Mouse (Mus musculus) neural tube, embryonic 15.5 days (tissue): ENCODE results near the gene Nos1. TPM values are rescaled to one million over a fixed set of nuclear protein-coding genes. Genes with fewer than 3 reads are reported as not detected.

ENCODE experiments used
- ATAC-seq: fragments of 200-750 bp; cut with Nextera tagmentation; 2 replicates; pipeline ENCODE4 v1.8.0; 2017; ENCODE audit warnings: mild to moderate bottlenecking, moderate TSS enrichment, moderate library complexity; ENCODE audit not compliant: low FRiP score
- H3K27ac ChIP-seq: fragments of 300-500 bp; sonication (generic); replicated peaks from 2 replicates; pipeline ENCODE4 v1.5.1; 2015; ENCODE audit warnings: mild to moderate bottlenecking, inconsistent platforms
- H3K27me3 ChIP-seq: fragments of 300-500 bp; sonication (generic); replicated peaks from 2 replicates; pipeline ENCODE4 v1.6.1; 2015; ENCODE audit warnings: inconsistent platforms
- H3K36me3 ChIP-seq: fragments of 300-500 bp; sonication (generic); 2 replicates; pipeline ENCODE4 v1.6.1; 2015; ENCODE audit warnings: inconsistent platforms
- H3K4me1 ChIP-seq: fragments of 300-500 bp; sonication (generic); 2 replicates; pipeline ENCODE4 v1.6.1; 2015; ENCODE audit warnings: inconsistent platforms
- H3K4me2 ChIP-seq: fragments of 300-500 bp; sonication (generic); 2 replicates; pipeline ENCODE4 v1.6.1; 2015; ENCODE audit warnings: inconsistent platforms, mild to moderate bottlenecking, moderate library complexity
- H3K4me3 ChIP-seq: fragments of 300-500 bp; sonication (generic); replicated peaks from 2 replicates; pipeline ENCODE4 v1.5.1; 2015; ENCODE audit warnings: mild to moderate bottlenecking, inconsistent platforms
- H3K9ac ChIP-seq: fragments of 300-500 bp; sonication (generic); replicated peaks from 2 replicates; pipeline ENCODE4 v1.6.1; 2015; ENCODE audit warnings: mild to moderate bottlenecking, inconsistent platforms
- H3K9me3 ChIP-seq: fragments of 300-500 bp; sonication (generic); replicated peaks from 2 replicates; pipeline ENCODE4 v1.6.1; 2016; ENCODE audit warnings: inconsistent platforms
- WGBS: fragments of 180-500 bp; shearing (Covaris S2); methylation state at CpG from one replicate; pipeline ENCODE4 v1.1.7; 2015; ENCODE audit warnings: mixed read lengths; 5-methylcytosine and 5-hydroxymethylcytosine counted together
- polyA plus RNA-seq: library from polyadenylated mRNA; unstranded; fragments of >200 nt; fragmentation: Nextera tagmentation; extraction: Ambion mirVana; gene quantifications from 2 replicates; pipeline ENCODE4 v1.2.1, GENCODE M21; 2015

Nos1 gene
- polyA plus RNA-seq, 1 experiment from 2014 or later, result 2.9 TPM

GRCm38 (mm10) chr5:117800849-117801248, 20.0 kb downstream of the Nos1 start:
- 67% methylated on average over 9 of the region's 9 CpGs for WGBS
- H3K36me3 ChIP-seq, result no peaks in the 10 kb centered on the region
- H3K9ac ChIP-seq, result no peak overlapping the region
- H3K9me3 ChIP-seq, result no peaks in the 10 kb centered on the region
- no peaks in the 10 kb centered on the region for H3K4me1 ChIP-seq
- H3K27ac ChIP-seq, result no peak overlapping the region
- H3K4me2 ChIP-seq, result no peak overlapping the region
- ATAC-seq, result no peak
- H3K4me3 ChIP-seq, result no peak overlapping the region
- no peaks in the 10 kb centered on the region for H3K27me3 ChIP-seq

DNA sequence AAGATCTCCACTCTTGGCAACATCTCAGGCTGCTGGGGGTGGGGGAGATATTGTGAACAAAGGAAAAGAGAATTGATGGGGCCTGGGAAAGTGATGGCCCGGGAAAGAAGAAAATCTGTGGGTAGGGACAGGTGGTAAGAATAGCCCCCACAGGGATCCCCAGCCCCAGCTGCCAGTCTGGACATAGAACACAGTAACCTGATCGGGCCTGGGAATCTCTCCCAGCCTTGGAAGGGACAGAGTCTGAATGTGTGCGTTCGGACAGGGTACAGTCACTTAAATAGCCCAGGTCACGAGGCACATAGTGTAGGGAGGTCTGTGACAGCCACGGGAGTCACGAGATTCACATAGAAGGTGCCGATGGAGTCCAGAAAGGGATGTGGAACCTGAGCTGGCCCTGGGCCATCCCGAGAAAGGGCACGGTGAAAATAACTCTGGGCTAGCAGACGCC, 21.3 kb downstream of the Nos1 start:
- Histone ChIP-seq H3K27me3 (no peaks in the 10 kb centered on the region), H3K4me2 (no peak overlapping the region), H3K9ac (no peak overlapping the region), H3K9me3 (no peaks in the 10 kb centered on the region), H3K36me3 (no peaks in the 10 kb centered on the region), H3K27ac (no peak overlapping the region), H3K4me1 (no peaks in the 10 kb centered on the region), H3K4me3 (no peak overlapping the region)
- no peak for ATAC-seq
- WGBS, result 75% methylated on average over 11 of the region's 11 CpGs

GRCm38 (mm10) chr5:117803551-117803950, 22.7 kb downstream of the Nos1 start:
- H3K27me3 ChIP-seq, result no peaks in the 10 kb centered on the region
- H3K4me3 ChIP-seq, result no peak overlapping the region
- ATAC-seq, result no peak
- no peak overlapping the region for H3K27ac ChIP-seq
- H3K4me1 ChIP-seq, result no peaks in the 10 kb centered on the region
- H3K4me2 ChIP-seq, result no peak overlapping the region
- no peak overlapping the region for H3K9ac ChIP-seq
- H3K36me3 ChIP-seq, result no peaks in the 10 kb centered on the region
- 77% methylated on average over 7 of the region's 7 CpGs for WGBS
- H3K9me3 ChIP-seq, result no peaks in the 10 kb centered on the region

GRCm38 (mm10) chr5:117810930-117811329, 30.1 kb downstream of the Nos1 start:
- Histone ChIP-seq H3K9ac (no peak overlapping the region), H3K9me3 (no peaks in the 10 kb centered on the region), H3K36me3 (no peaks in the 10 kb centered on the region), H3K4me2 (no peak overlapping the region), H3K4me3 (no peak overlapping the region), H3K4me1 (no peaks in the 10 kb centered on the region), H3K27me3 (no peaks in the 10 kb centered on the region), H3K27ac (no peak overlapping the region)
- WGBS, result 91% methylated on average over 7 of the region's 7 CpGs
- ATAC-seq, result no peak

DNA sequence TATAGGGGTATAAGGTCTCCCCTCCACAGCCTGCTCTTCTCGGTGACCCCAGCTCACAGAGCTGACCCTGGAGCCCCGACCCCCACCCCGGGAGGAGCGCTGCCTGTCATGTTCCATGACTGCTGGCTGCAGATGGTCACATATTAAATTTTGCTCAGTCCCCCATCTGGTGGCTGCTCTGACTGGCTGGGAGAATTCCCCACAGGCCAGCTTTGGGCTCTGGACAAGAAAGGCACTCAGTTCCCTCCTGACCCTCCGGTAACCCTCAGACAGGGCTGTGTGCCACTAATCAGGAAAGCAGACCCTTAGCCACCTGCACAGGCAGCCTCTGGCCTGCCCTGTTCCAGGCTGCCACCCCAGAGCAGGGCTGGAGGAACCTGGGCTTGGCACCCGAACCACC, 38.0 kb downstream of the Nos1 start:
- Histone ChIP-seq H3K27ac (no peak overlapping the region), H3K27me3 (no peaks in the 10 kb centered on the region), H3K9ac (no peak overlapping the region), H3K4me2 (no peak overlapping the region), H3K4me3 (no peak overlapping the region), H3K9me3 (no peaks in the 10 kb centered on the region), H3K4me1 (no peaks in the 10 kb centered on the region), H3K36me3 (no peaks in the 10 kb centered on the region)
- ATAC-seq, result no peak
- 58% methylated on average over 6 of the region's 6 CpGs for WGBS

GRCm38 (mm10) chr5:117820445-117820844, 39.6 kb downstream of the Nos1 start:
- WGBS, result 80% methylated on average over 7 of the region's 7 CpGs
- Histone ChIP-seq H3K9me3 (no peaks in the 10 kb centered on the region), H3K4me2 (no peak overlapping the region), H3K9ac (no peak overlapping the region), H3K27ac (no peak overlapping the region), H3K27me3 (no peaks in the 10 kb centered on the region), H3K36me3 (no peaks in the 10 kb centered on the region), H3K4me3 (no peak overlapping the region), H3K4me1 (no peaks in the 10 kb centered on the region)
- ATAC-seq, result no peak

DNA sequence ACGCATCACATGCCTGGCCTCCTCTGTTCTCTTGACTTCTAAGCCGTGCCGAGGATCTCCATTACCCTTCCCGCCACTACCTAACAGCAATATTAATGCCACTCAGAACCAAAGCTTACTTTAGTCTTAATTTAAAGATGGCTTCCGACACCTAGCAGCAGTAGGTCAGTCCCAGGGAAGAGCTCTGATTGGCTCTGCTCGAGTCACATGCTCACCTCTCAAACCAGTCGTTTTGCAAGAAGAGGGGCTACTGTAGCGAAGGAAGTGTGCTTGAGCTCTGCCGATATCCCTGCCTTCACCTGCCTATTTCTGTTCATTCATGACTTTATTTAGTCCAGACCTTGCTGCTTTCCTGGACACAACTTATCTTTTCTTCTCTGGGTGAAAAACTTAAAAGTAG, 43.0 kb downstream of the Nos1 start:
- 89% methylated on average over 9 of the region's 9 CpGs for WGBS
- Histone ChIP-seq H3K9me3 (no peaks in the 10 kb centered on the region), H3K4me2 (no peak overlapping the region), H3K4me3 (no peak overlapping the region), H3K27me3 (no peaks in the 10 kb centered on the region), H3K36me3 (no peaks in the 10 kb centered on the region), H3K9ac (no peak overlapping the region), H3K27ac (no peak overlapping the region), H3K4me1 (no peaks in the 10 kb centered on the region)
- ATAC-seq, result no peak

DNA sequence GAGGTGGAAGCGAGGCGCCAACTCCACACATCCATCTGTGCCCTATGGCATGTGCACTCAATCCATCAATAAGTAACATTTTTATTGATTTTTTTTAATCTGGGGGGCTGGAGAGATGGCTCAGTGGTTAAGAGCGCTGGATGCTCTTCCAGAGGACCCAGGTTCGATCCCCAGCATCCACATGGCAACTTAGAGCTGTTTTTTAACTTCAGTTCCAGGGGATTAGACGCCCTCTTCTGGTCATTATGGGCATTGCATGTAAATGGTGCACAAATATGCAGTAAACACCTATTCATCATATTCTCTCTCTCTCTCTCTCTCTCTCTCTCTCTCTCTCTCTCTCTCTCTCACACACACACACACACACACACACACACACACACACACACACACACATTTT, 43.7 kb downstream of the Nos1 start:
- no peak overlapping the region for H3K4me3 ChIP-seq
- no peaks in the 10 kb centered on the region for H3K9me3 ChIP-seq
- no peaks in the 10 kb centered on the region for H3K27me3 ChIP-seq
- ATAC-seq, result no peak
- no peak overlapping the region for H3K4me2 ChIP-seq
- no peaks in the 10 kb centered on the region for H3K4me1 ChIP-seq
- no peak overlapping the region for H3K9ac ChIP-seq
- H3K36me3 ChIP-seq, result no peaks in the 10 kb centered on the region
- no peak overlapping the region for H3K27ac ChIP-seq
- WGBS, result 79% methylated on average over 5 of the region's 5 CpGs

- no peak for ATAC-seq
- Histone ChIP-seq H3K27me3 (no peaks in the 10 kb centered on the region), H3K27ac (no peak overlapping the region), H3K4me3 (no peak overlapping the region), H3K4me1 (no peaks in the 10 kb centered on the region), H3K4me2 (no peak overlapping the region), H3K9ac (no peak overlapping the region), H3K36me3 (no peaks in the 10 kb centered on the region), H3K9me3 (no peaks in the 10 kb centered on the region)
- 60% methylated on average over 11 of the region's 11 CpGs for WGBS
Measured at GRCm38 (mm10) chr5:117825336-117825735, 44.5 kb downstream of the Nos1 start.

DNA sequence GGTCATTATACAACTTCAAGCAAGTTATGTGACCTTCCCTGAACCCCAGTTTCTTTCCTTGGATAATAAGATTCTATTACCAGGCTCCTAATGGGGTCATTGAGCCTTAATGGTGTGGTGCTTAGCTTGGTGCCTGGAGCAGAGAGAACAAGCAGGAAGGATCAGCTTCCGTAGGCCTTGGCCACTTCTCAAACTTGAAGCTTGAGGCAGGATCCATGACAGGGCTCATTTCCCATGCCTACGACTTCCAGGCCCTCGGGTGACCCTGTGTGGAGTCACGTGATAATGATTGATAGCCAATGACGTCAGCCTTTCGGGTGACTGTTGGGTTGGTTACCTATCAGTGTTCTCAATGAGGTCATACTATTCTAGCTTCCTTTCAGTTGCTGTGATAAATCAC, 46.5 kb downstream of the Nos1 start:
- Histone ChIP-seq H3K27me3 (no peaks in the 10 kb centered on the region), H3K4me2 (no peak overlapping the region), H3K36me3 (no peaks in the 10 kb centered on the region), H3K4me3 (no peak overlapping the region), H3K4me1 (no peaks in the 10 kb centered on the region), H3K27ac (no peak overlapping the region), H3K9me3 (no peaks in the 10 kb centered on the region), H3K9ac (no peak overlapping the region)
- WGBS, result 69% methylated on average over 6 of the region's 6 CpGs
- ATAC-seq, result no peak

- H3K9ac ChIP-seq, result no peak overlapping the region
- no peak overlapping the region for H3K4me2 ChIP-seq
- 13% methylated on average over 5 of the region's 5 CpGs for WGBS
- peaks cover 8% of the 10 kb centered on the region for H3K9me3 ChIP-seq
- no peak overlapping the region for H3K27ac ChIP-seq
- peaks cover 39% of the 10 kb centered on the region for H3K27me3 ChIP-seq
- H3K36me3 ChIP-seq, result no peaks in the 10 kb centered on the region
- no peak for ATAC-seq
- peaks cover 26% of the 10 kb centered on the region for H3K4me1 ChIP-seq
- no peak overlapping the region for H3K4me3 ChIP-seq
Measured at GRCm38 (mm10) chr5:117836930-117837329, 56.1 kb downstream of the Nos1 start.

GRCm38 (mm10) chr5:117837731-117838130, 56.9 kb downstream of the Nos1 start:
- H3K4me1 ChIP-seq, result peaks cover 34% of the 10 kb centered on the region
- no peak overlapping the region for H3K4me3 ChIP-seq
- WGBS, result 14% methylated on average over 9 of the region's 9 CpGs
- no peak overlapping the region for H3K27ac ChIP-seq
- no peak for ATAC-seq
- H3K4me2 ChIP-seq, result no peak overlapping the region
- H3K9me3 ChIP-seq, result peaks cover 8% of the 10 kb centered on the region
- H3K27me3 ChIP-seq, result peaks cover 47% of the 10 kb centered on the region
- H3K36me3 ChIP-seq, result no peaks in the 10 kb centered on the region
- H3K9ac ChIP-seq, result no peak overlapping the region

- Histone ChIP-seq H3K27ac (no peak overlapping the region), H3K36me3 (no peaks in the 10 kb centered on the region), H3K4me2 (no peak overlapping the region), H3K9me3 (peaks cover 6% of the 10 kb centered on the region; the same call in 1 of the 2 replicates), H3K27me3 (peaks cover 64% of the 10 kb centered on the region), H3K4me1 (peaks cover 37% of the 10 kb centered on the region), H3K9ac (no peak overlapping the region), H3K4me3 (no peak overlapping the region)
- 73% methylated on average over 7 of the region's 7 CpGs for WGBS
- no peak for ATAC-seq
Measured at GRCm38 (mm10) chr5:117839501-117839900, 58.7 kb downstream of the Nos1 start.
